Mouse (Mus musculus) testis, adult 2 months (tissue): ENCODE measurements at regions not wholly inside any gene's neighbourhood (a gene's known extent, or its start where the extent isn't known, plus 50 kb on each side); places are given as distances from the start of the nearest gene placed in this dataset.

Source experiments
- CTCF ChIP-seq: fragments of 200-500 bp; IDR thresholded peaks from 2 replicates; pipeline ENCODE4 v1.5.1; 2012; ENCODE audit warnings: low read depth, mild to moderate bottlenecking, inconsistent platforms, low read length, moderate library complexity; ENCODE audit not compliant: control insufficient read depth, insufficient read depth, insufficient replicate concordance
- POLR2A ChIP-seq: fragments of 200-500 bp; IDR thresholded peaks from 2 replicates; pipeline ENCODE4 v1.6.1; 2012; ENCODE audit warnings: low read depth, mild to moderate bottlenecking, inconsistent platforms, low read length, moderate library complexity; ENCODE audit not compliant: control insufficient read depth

- no peak for TF ChIP-seq CTCF
- no peak for TF ChIP-seq POLR2A
Observed at GRCm38 (mm10) chr2:92750116-92750515, 150.6 kb downstream of the Chst1 start.
